Mouse (Mus musculus): Measurements from ENCODE around the gene Ctsk.
"Not testable (repeated sequence)": the region's sequence is repeated elsewhere in the genome, so short reads cannot be mapped to it uniquely, and the experiment has no call there.

DNA sequence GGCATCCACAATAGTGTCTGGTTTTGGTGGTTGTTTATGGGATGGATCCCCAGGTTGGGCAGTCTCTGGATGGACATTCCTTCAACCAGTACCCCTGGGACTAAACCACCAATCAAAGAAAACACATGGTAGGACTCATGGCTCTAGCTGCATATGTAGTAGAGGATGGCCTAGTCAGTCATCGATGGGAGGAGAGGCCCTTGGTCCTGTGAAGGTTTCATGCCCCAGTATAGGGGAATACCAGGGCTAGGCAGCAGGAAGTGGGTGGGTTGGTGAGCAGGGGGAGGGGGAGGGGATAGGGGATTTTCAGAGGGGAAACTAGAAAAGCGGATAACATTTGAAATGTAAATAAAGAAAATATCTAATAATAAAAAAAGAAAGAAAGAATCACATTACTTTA, 42.1 kb downstream of the Ctsk start:
- not testable (repeated sequence) for TF ChIP-seq MAX (IDR thresholded peaks at IDR 0.05; ENCODE audit: low read depth); MYOD1 (IDR thresholded peaks at IDR 0.05; ENCODE audit: control insufficient read depth in 1 of 3, insufficient read length in 2 of 3, low read depth in 2 of 3); CEBPB (IDR thresholded peaks at IDR 0.05; ENCODE audit: insufficient read depth, poor library complexity, severe bottlenecking); REST (IDR thresholded peaks at IDR 0.05; ENCODE audit: insufficient read depth, insufficient read length)
